Mouse (Mus musculus): Measurements from ENCODE around the gene Klhl10.
A peak's percentile ranks its signal among the peaks of the same experiment; 100 is the strongest.

Gene Klhl10

GRCm38 (mm10) chr11:100465833-100466232, 24.1 kb downstream of the Klhl10 start:
- DNase-seq = no peak

GRCm38 (mm10) chr11:100471352-100472196, 29.9 kb downstream of the Klhl10 start:
- DNase-seq = no peak

- DNase-seq = peak; percentile 92
Measured at GRCm38 (mm10) chr11:100472197-100472934, 30.6 kb downstream of the Klhl10 start, which contains the start of gene Klhl11. Klhl11 (minus strand) TSS chr11:100472741.

GRCm38 (mm10) chr11:100472935-100473295, 31.2 kb downstream of the Klhl10 start:
- DNase-seq = no peak

GRCm38 (mm10) chr11:100476281-100476680, 34.6 kb downstream of the Klhl10 start:
- peak; percentile 31 for DNase-seq

GRCm38 (mm10) chr11:100479152-100479551, 37.4 kb downstream of the Klhl10 start:
- no peak for DNase-seq

GRCm38 (mm10) chr11:100484461-100484860, 42.7 kb downstream of the Klhl10 start:
- no peak for DNase-seq

GRCm38 (mm10) chr11:100485801-100486538, 44.3 kb downstream of the Klhl10 start:
- DNase-seq = peak; percentile 50

- no peak for DNase-seq
Measured at GRCm38 (mm10) chr11:100490951-100491350, 49.2 kb downstream of the Klhl10 start.

- no peak for DNase-seq
Measured at GRCm38 (mm10) chr11:100493771-100494170, 52.1 kb downstream of the Klhl10 start.

GRCm38 (mm10) chr11:100500241-100500640, 58.5 kb downstream of the Klhl10 start:
- no peak for DNase-seq

- DNase-seq = no peak
Measured at GRCm38 (mm10) chr11:100500651-100501050, 58.9 kb downstream of the Klhl10 start.

GRCm38 (mm10) chr11:100501321-100501720, 59.6 kb downstream of the Klhl10 start:
- no peak for DNase-seq

GRCm38 (mm10) chr11:100504990-100505660, 63.4 kb downstream of the Klhl10 start:
- no peak for DNase-seq

GRCm38 (mm10) chr11:100505997-100506396, 64.3 kb downstream of the Klhl10 start:
- no peak for DNase-seq
